Mouse (Mus musculus): ENCODE results near the gene Car10. TPM values are rescaled to one million over a fixed set of nuclear protein-coding genes. Genes with fewer than 3 reads are reported as not detected.

The Car10 gene
- total and polyA plus RNA-seq, 3 experiments: not detected

GRCm38 (mm10) chr11:93579626-93580025, 481.8 kb downstream of the Car10 start:
- no peak for DNase-seq (ENCODE audit: low read depth, low spot score)
- Histone ChIP-seq H3K4me3 (ENCODE audit: control insufficient read depth in 1 of 2, insufficient read depth in 1 of 2, low read depth in 2 of 2, low read length in 2 of 2) (no peak overlapping the region), H3K27ac (ENCODE audit: control insufficient read depth, low read depth, low read length) (no peak overlapping the region), H3K27me3 (ENCODE audit: control insufficient read depth in 1 of 2, insufficient read depth in 2 of 2, low read length in 2 of 2) (no peaks in the 10 kb centered on the region), H3K9ac (ENCODE audit: control insufficient read depth, low read depth, low read length, poor library complexity, severe bottlenecking) (no peak overlapping the region), H3K4me1 (ENCODE audit: control insufficient read depth in 1 of 2, insufficient read depth in 2 of 2, low read length in 2 of 2) (no peaks in the 10 kb centered on the region), H3K36me3 (ENCODE audit: control insufficient read depth in 1 of 2, insufficient read depth in 2 of 2, low read length in 2 of 2) (no peaks in the 10 kb centered on the region), H3K9me3 (replicated peaks; ENCODE audit: insufficient read depth, low read length) (no peaks in the 10 kb centered on the region), H3K79me2 (ENCODE audit: control insufficient read depth, insufficient read depth, low read length, poor library complexity) (no peaks in the 10 kb centered on the region)
- TF ChIP-seq RCOR1 (IDR thresholded peaks at IDR 0.05; ENCODE audit: low read depth, low read length) (no peak), RAD21 (IDR thresholded peaks at IDR 0.05; ENCODE audit: low read depth, low read length) (no peak), NELFE (IDR thresholded peaks at IDR 0.05; ENCODE audit: low read depth, low read length) (no peak), ZNF384 (IDR thresholded peaks at IDR 0.05; ENCODE audit: low read depth, low read length) (no peak), ZC3H11A (IDR thresholded peaks at IDR 0.05; ENCODE audit: low read depth, low read length) (no peak), USF1 (IDR thresholded peaks at IDR 0.05; ENCODE audit: low read depth, low read length) (no peak), ELF1 (IDR thresholded peaks at IDR 0.05; ENCODE audit: low read depth, low read length) (no peak), MYB (IDR thresholded peaks at IDR 0.05; ENCODE audit: low read depth, low read length) (no peak), NRF1 (IDR thresholded peaks at IDR 0.05; ENCODE audit: insufficient read depth, low read depth, low read length, poor library complexity, severe bottlenecking) (no peak), GATA1 (IDR thresholded peaks at IDR 0.05; ENCODE audit: low read depth, low read length) (no peak), EP300 (IDR thresholded peaks at IDR 0.05; ENCODE audit: low read depth in 1 of 2, low read length in 2 of 2) (no peak), SIN3A (IDR thresholded peaks at IDR 0.05; ENCODE audit: low read length) (no peak), JUND (IDR thresholded peaks at IDR 0.05; ENCODE audit: low read depth, low read length) (no peak), ETS1 (IDR thresholded peaks at IDR 0.05; ENCODE audit: low read depth, low read length) (no peak), CTCF (IDR thresholded peaks at IDR 0.05 in 2 of 3, conservative IDR thresholded peaks at IDR 0.05 in 1 of 3; ENCODE audit: control insufficient read depth in 1 of 3, insufficient read depth in 1 of 3, low read depth in 2 of 3, low read length in 3 of 3, poor library complexity in 1 of 3, severe bottlenecking in 1 of 3) (no peak), CHD2 (IDR thresholded peaks at IDR 0.05; ENCODE audit: low read length) (no peak), USF2 (IDR thresholded peaks at IDR 0.05; ENCODE audit: borderline replicate concordance in 1 of 2, insufficient read depth in 1 of 2, low read depth in 1 of 2, low read length in 2 of 2) (no peak)

- Histone ChIP-seq H3K4me1 (ENCODE audit: control insufficient read depth in 1 of 2, insufficient read depth in 2 of 2, low read length in 2 of 2) (no peaks in the 10 kb centered on the region), H3K27me3 (ENCODE audit: control insufficient read depth in 1 of 2, insufficient read depth in 2 of 2, low read length in 2 of 2) (no peaks in the 10 kb centered on the region), H3K9me3 (replicated peaks; ENCODE audit: insufficient read depth, low read length) (no peaks in the 10 kb centered on the region), H3K4me3 (ENCODE audit: control insufficient read depth in 1 of 2, insufficient read depth in 1 of 2, low read depth in 2 of 2, low read length in 2 of 2) (no peak overlapping the region), H3K9ac (ENCODE audit: control insufficient read depth, low read depth, low read length, poor library complexity, severe bottlenecking) (no peak overlapping the region), H3K79me2 (ENCODE audit: control insufficient read depth, insufficient read depth, low read length, poor library complexity) (no peaks in the 10 kb centered on the region), H3K36me3 (ENCODE audit: control insufficient read depth in 1 of 2, insufficient read depth in 2 of 2, low read length in 2 of 2) (no peaks in the 10 kb centered on the region), H3K27ac (ENCODE audit: control insufficient read depth, low read depth, low read length) (no peak overlapping the region)
- TF ChIP-seq POLR2A (IDR thresholded peaks at IDR 0.05; ENCODE audit: control insufficient read depth in 1 of 2, insufficient read depth in 1 of 2, low read depth in 1 of 2, low read length in 2 of 2, poor library complexity in 1 of 2): no peak
- DNase-seq (ENCODE audit: low read depth, low spot score): no peak
Measured at GRCm38 (mm10) chr11:93581326-93581725, 483.5 kb downstream of the Car10 start.

Measured in MEL (cell line).